Mouse (Mus musculus) liver, adult 2 months (tissue): ENCODE measurements around the gene Fzr1.

Source experiments
- CTCF ChIP-seq: fragments of 200-500 bp; IDR thresholded peaks from 2 replicates; pipeline ENCODE4 v1.5.1; 2011; ENCODE audit warnings: low read depth, low read length, control low read depth
- POLR2A ChIP-seq: fragments of 200-500 bp; IDR thresholded peaks from 2 replicates; pipeline ENCODE4 v1.6.1; 2011; ENCODE audit warnings: low read length, control low read depth; ENCODE audit not compliant: insufficient read depth; ENCODE audit errors: extremely low read depth

DNA sequence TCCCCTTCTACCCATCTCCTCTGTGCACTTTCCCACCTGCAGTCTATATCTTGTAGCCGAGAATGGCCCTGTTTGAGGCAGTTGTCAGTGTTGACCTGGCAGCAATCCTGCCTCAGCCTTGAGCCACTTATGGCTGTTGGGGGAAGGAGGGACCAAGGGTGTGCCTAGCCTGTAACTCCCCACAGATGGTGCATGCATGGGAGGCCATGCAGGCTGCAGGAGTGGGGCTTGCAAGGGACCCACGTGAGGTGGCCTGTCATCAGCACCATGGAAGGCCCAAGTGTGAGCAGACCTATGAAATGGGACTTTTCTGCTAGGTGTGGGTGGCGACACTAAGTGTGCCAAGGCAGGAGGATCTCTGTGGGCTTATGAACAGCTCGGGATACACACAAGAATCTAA, 13.2 kb downstream of the Fzr1 start:
- no peak for TF ChIP-seq CTCF
- no peak for TF ChIP-seq POLR2A
